Mouse (Mus musculus) retina, adult 2 months (tissue): ENCODE results near the gene Mettl23.
"Not testable (repeated sequence)": the region's sequence is repeated elsewhere in the genome, so short reads cannot be mapped to it uniquely, and the experiment has no call there.

Experiments
- DNase-seq: peaks from one replicate; pipeline ENCODE4 v3.0.0-alpha.2; 2012; ENCODE audit warnings: low read depth, low spot score

Mettl23 gene

DNA sequence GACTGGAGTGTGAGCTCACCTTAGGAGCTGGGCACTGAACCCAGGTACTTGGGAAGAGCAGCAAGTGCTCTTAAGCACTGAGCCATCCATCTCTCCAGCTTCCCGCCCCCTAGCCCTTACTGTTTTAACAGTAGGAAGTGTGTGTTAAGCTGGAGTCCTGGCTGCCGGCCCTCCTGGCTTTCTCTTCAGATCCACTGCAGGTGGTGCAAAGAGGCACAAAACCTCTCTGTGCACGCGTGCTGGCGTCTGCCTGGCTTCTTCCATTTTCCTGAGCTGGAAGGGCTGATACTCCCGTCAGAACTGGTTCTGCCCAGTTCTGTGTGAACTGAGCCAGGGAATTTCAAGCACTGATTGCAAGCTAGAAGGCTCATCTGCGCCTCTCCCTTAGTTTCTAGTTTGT, 37.8 kb downstream of the Mettl23 start:
- no peak for DNase-seq

DNA sequence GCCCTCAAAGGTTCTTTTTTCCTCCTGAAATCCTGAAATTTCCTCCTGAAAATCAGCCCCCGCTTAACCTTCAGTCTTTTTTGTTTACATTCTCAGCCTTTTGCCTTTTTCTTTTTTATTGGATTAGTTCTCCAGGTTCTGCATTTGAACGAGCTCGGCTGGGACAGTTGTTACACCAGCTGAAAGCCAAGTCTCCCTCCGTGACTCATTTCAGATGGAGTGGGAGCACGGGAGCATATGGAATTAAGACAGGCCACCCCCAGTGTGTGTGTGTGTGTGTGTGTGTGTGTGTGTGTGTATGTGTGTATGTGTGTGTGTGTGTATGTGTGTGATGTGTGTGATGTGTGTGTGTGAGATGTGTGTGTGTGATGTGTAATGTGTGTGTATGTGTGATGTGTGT, 38.4 kb downstream of the Mettl23 start:
- no peak for DNase-seq

DNA sequence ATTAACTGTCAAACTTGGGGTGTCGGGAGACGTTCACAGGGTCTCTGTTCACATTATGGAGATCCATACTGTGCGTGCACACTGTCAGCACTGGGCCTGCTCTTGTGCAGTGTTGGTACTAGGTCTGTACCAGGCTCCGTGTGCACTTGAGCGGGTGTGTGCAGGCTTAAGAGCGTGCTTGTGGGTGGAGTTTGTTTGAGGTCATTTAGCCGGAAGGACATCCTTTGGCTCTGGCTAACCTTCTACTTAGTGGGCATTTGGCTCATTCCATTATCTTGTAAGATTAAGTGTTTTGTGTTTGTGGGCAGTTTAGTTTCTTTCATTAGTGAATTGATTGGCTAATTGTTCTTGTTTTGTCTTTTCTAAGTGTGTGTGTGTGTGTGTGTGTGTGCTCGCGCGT, 39.4 kb downstream of the Mettl23 start:
- no peak for DNase-seq

DNA sequence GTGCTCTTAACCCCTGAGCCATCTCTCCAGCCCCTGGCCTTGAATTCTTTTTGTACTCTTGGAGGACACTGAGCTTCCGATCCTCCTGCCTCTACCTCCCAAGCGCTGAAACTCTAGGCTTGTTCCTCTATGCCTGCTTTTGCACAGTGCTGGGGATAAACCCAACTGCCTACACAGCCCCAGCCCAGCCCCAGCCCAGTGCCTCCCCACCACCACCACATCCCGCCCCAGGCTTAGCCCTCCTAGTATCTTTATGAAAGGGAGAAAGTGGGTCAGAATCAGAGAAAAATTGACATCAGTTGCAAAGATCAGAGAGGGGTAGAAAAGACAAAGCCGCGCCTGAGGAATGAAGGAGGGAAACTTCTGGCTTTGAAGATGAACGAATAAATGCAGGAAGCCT, 41.0 kb downstream of the Mettl23 start:
- DNase-seq, result no peak

DNA sequence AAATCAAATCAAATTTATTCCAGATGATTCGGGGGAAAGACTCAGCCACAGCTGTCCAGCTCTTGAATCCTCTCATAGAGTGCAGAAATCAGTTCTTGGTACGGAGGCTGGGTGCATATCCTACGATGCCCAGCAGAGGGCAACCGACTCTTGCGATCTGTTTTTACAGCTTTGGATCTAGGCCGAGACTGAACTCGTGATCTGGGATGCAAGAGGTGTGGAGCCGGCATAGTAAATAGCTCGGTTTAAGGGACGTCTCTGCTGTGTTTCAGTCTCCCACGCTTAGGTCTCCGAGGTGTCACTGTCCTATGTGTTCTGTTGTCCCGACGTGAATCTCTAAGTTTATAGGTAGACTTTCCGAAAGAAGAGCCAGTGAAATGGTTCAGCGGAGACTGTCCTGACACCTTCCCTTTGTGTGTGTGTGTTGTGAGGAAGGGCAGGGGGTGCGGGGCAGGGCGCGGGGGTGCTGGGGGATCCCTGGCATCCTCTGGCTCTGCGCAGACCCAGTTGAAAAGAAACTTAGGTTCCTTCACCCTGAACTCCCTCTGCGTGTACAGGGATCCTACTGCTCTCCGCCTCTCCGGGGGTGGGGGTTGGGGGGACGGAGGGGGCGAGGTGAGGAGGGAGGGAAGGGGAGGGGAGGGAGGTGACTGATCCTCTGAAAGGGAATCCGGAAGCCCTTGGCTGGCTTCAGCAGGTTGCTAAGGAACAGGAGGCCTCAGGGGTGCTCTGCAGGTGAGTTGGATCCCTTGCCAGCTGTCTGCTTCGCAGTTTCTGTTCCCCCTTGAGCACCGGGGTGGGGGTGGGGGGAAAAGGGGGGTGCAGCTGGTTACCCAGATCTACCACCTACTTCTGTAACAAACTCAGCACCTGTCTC, 42.4 kb downstream of the Mettl23 start:
- DNase-seq, result peak; percentile 75

DNA sequence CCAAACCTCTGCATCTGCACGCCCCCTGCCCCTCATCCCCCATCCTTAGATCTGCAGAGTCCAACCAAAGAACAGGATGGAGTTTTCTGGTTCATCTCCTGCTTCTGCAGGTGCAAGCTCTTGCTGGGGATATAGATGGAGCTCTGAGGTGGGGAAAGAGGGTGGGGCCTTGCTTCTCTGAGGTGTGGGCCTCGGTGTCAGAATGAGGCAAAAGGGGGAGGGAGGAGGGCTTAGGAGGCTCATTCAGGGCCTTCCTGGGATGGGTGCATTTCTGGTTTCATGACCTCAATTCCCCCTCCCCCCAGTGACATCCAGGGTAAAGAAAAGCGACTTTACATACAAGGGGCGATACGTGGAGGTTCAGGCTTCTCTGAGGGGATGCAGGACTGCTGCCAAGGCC, 44.1 kb downstream of the Mettl23 start:
- DNase-seq, result no peak

DNA sequence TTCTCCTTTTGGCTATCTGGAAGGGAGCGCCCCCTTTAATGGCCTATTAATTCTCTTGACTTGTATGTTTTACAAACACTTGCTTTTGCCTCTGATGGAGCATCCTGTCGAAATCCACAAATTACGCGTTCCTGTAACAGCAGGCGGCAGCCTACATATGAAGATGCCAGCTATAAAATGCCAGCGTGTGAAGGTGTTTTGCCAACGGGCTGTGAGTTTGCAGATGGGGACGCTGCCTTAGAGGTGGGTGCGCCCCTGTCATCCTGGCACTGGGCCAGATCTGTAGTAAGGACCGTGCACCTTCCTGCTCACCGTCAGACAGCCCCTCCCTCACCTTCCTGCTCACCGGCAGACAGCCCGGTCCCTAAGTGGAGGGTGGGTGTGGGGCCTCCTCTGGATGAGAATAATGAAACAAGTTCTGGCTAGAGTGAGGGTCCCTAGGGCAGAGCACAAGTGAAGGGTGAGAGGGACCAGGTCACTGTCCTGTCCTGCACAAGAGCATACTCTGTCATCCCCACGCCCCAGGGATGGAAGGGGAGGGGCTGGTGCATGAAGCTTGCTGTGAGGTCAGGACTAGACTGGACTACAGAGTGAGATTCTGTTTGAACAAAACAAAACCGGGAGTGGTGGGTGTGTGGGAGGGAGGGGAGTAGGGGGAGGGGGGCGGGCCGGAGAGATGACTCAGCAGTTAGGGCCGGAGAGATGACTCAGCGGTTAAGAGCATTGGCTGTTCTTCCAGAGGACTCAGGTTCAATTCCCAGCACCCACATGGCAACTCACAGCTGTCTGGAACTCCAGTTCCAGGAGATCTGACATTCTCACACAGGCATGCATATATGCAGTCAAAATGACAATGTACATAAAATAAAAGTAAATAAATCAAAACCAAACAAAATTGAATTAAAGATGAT, 50.7 kb downstream of the Mettl23 start:
- DNase-seq, result no peak

DNA sequence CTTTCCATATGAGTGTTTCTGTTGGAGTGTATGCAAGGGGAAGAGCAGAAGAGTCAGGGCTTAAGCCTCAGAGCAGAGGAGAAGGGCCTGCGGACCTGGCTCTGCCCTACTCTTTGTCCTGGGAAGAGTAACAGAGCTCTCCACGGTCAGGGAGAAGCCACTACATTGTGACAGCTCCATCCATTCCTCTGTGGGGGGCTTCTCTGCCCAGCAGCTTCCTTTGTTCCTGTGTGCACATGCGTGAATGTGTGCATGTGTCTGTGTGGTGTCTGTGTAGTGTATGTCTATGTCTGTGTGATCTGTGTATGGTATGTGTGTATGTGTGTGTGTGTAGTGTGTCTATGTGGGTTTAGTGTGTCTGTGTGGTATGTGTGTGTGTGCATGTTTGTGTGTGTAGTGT, 52.3 kb downstream of the Mettl23 start:
- no peak for DNase-seq

DNA sequence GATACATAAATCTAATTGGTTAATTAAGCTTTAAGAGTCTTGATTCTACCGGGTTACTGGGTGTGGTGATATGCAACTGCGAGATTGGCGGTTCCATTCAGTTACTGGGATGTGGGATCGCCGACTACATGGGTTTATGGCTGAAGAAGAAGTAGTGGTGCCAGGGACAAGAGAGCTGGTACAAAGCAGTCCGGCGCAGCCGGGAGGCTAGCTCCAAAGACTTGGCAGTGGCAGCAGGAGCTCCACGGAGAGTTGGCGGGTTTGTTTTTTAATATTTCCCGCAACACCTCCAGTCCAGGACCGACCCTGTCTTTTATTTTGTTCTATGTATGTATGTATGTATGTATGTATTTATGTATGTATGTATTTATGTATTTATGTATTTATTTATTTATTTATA, 56.2 kb downstream of the Mettl23 start:
- no peak for DNase-seq

DNA sequence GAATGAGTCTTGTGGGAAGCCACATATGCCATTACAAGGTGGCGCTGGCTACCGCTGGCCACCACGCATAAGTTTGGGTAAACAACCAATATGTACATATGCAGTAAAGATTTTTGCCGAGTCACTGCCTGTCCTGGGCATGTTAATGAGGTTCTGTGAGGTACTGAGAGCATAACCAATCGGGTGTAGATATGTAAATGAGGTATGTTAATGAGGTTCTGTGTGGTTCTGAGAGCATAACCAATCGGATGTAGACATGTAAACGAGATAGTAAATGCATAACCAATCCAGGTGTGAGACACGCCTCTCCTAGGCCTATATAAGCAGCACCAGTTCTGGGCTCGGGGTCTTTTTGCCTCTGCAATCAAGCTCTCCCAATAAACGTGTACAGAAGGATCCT, 59.5 kb downstream of the Mettl23 start:
- DNase-seq, result not testable (repeated sequence)
